ENCODE assay signal across 8 mouse cellular contexts in the genomic region with DNA sequence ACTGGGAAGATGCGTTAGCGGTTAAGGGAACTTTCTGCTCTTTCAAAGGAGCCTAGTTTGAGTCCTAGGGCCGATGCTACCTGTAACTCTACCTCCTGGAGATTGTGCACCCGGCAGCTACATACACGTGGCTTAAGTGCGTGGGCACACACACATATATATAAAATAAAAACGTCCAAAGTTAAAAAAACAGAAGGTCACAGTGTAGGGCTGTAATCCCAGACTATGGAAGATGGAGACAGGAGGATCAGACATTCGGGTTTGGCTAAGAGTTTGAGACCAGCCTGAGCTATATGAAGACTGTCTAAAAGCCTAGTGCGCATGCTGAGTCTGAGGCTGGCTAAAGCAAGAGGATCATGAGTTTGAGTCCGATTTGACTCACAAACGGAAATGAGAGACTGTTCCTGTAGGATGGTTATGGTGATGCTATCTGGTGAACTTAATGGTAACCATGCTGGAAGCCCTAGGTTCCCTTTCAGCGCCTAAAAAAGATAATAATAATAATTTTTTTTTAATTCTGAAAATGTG. TPM values are rescaled to one million over a fixed set of nuclear protein-coding genes. Genes with fewer than 3 reads are reported as not detected.
A peak's percentile ranks its signal among the peaks of the same experiment; 100 is the strongest.
DNase-seq lines count a peak whose midpoint lies in the region; ATAC-seq lines count a peak whose summit lies in the region.

No protein-coding gene starts in this region.

- no peak for ATAC-seq in heart, embryonic 14.5 days (ENCODE audit: insufficient number of reproducible peaks, insufficient read depth, low FRiP score, low read depth)
- no peak for ATAC-seq in hindbrain, embryonic 13.5 days (ENCODE audit: low FRiP score)
- ATAC-seq in midbrain, embryonic 13.5 days, result no peak

- H3K4me3 ChIP-seq in heart, embryonic 14.5 days (ENCODE audit: control insufficient read depth in 1 of 2, insufficient read depth in 1 of 2, low read depth in 1 of 2, low read length in 2 of 2), result peak overlapping the region; percentile 86 to 97
- H3K4me3 ChIP-seq in hindbrain, embryonic 13.5 days, result peak overlapping the region; percentile 93
- H3K4me3 ChIP-seq in midbrain, embryonic 13.5 days (replicated peaks), result peak overlapping the region; percentile 99

- DNase-seq in heart, postnatal 25 days (ENCODE audit: low spot score), result no peak
- peak; percentile 51 for DNase-seq in NIH3T3 (ENCODE audit: low read depth)
- DNase-seq in right cerebral cortex, postnatal 4 days, result no peak
- DNase-seq in layer of hippocampus, postnatal 25 days (ENCODE audit: extremely low spot score in 1 of 2, low spot score in 1 of 2), result no peak
- DNase-seq in kidney, postnatal 4 days, result no peak

- H3K36me3 ChIP-seq in heart, embryonic 14.5 days (ENCODE audit: control insufficient read depth, insufficient read depth, low read length), result peaks cover 30% of the 10 kb centered on the region
- H3K36me3 ChIP-seq in hindbrain, embryonic 13.5 days, result peaks cover 28% of the 10 kb centered on the region
- H3K36me3 ChIP-seq in midbrain, embryonic 13.5 days, result peaks cover 28% of the 10 kb centered on the region

- 12% methylated on average over 12 of the region's 12 CpGs for WGBS in heart, embryonic 14.5 days
- WGBS in hindbrain, embryonic 13.5 days, result 8% methylated on average over 12 of the region's 12 CpGs
- WGBS in midbrain, embryonic 13.5 days, result 14% methylated on average over 12 of the region's 12 CpGs

- H3K9ac ChIP-seq in heart, embryonic 14.5 days (ENCODE audit: low read length), result peak overlapping the region; percentile 80
- peak overlapping the region; percentile 63 for H3K9ac ChIP-seq in hindbrain, embryonic 13.5 days
- H3K9ac ChIP-seq in midbrain, embryonic 13.5 days (replicated peaks), result peak overlapping the region; percentile 47

- H3K27me3 ChIP-seq in heart, embryonic 14.5 days (ENCODE audit: control insufficient read depth, insufficient read depth, low read length), result no peaks in the 10 kb centered on the region
- no peaks in the 10 kb centered on the region for H3K27me3 ChIP-seq in hindbrain, embryonic 13.5 days
- no peaks in the 10 kb centered on the region for H3K27me3 ChIP-seq in midbrain, embryonic 13.5 days

- intact Hi-C loops in heart, postnatal 25 days (cut with DNase I), result loop anchor here (5.0 kb wide), 3 partner anchors 46 to 131 kb away; no protein-coding TSS in a partner anchor

- peaks cover 5 to 10% of the 10 kb centered on the region in 2 experiments; a peak in 3 of 4 replicates for H3K4me1 ChIP-seq in heart, embryonic 14.5 days (ENCODE audit: control insufficient read depth in 2 of 2, insufficient read depth in 2 of 2, low read length in 2 of 2)
- H3K4me1 ChIP-seq in hindbrain, embryonic 13.5 days (replicated peaks), result peaks cover 38% of the 10 kb centered on the region
- peaks cover 28% of the 10 kb centered on the region for H3K4me1 ChIP-seq in midbrain, embryonic 13.5 days (replicated peaks)

- no peaks in the 10 kb centered on the region for H3K9me3 ChIP-seq in heart, embryonic 14.5 days (ENCODE audit: control insufficient read depth, low read length)
- no peaks in the 10 kb centered on the region for H3K9me3 ChIP-seq in hindbrain, embryonic 13.5 days
- no peaks in the 10 kb centered on the region for H3K9me3 ChIP-seq in midbrain, embryonic 13.5 days

- peak overlapping the region; percentile 84 for H3K4me2 ChIP-seq in heart, embryonic 14.5 days (ENCODE audit: low read length)
- peak overlapping the region; percentile 59 for H3K4me2 ChIP-seq in hindbrain, embryonic 13.5 days
- peak overlapping the region; percentile 56 for H3K4me2 ChIP-seq in midbrain, embryonic 13.5 days (replicated peaks)

- H3K27ac ChIP-seq in heart, embryonic 14.5 days (replicated peaks in 1 of 2; ENCODE audit: control insufficient read depth in 1 of 2, insufficient read depth in 1 of 2, low read depth in 2 of 2, low read length in 2 of 2), result peak overlapping the region; percentile 89 to 97
- H3K27ac ChIP-seq in hindbrain, embryonic 13.5 days, result peak overlapping the region; percentile 90
- H3K27ac ChIP-seq in midbrain, embryonic 13.5 days, result peak overlapping the region; percentile 81

RNA-seq across cellular contexts. Expression of a gene that starts 0.7 kb away (rescaled TPM):
- polyA plus RNA-seq in heart, embryonic 14.5 days (2014; fragmentation: Nextera tagmentation; extraction: Ambion mirVana), result 30.5 and 32.2 TPM in 2 replicates
- 10 to 100 TPM; 12.2 to 13.5 TPM for total RNA-seq in heart, postnatal 25 days (2021)
- polyA plus RNA-seq in hindbrain, embryonic 13.5 days (2015; fragmentation: Nextera tagmentation; extraction: Ambion mirVana), result 24.9 and 27.0 TPM in 2 replicates
- 29.1 and 31.1 TPM in 2 replicates for polyA plus RNA-seq in midbrain, embryonic 13.5 days (2015; fragmentation: Nextera tagmentation; extraction: Ambion mirVana)
- 10 to 100 TPM; 13.0 to 17.4 TPM for total RNA-seq in layer of hippocampus, postnatal 25 days (2021)

RNA-seq across cellular contexts. Expression of a gene that starts 0.9 kb away (rescaled TPM):
- polyA plus RNA-seq in heart, embryonic 14.5 days (2014; fragmentation: Nextera tagmentation; extraction: Ambion mirVana), result 24.0 and 35.1 TPM in 2 replicates
- total RNA-seq in heart, postnatal 25 days (2021), result 10 to 100 TPM; 21.1 to 23.6 TPM
- 79.0 and 87.9 TPM in 2 replicates for polyA plus RNA-seq in hindbrain, embryonic 13.5 days (2015; fragmentation: Nextera tagmentation; extraction: Ambion mirVana)
- polyA plus RNA-seq in midbrain, embryonic 13.5 days (2015; fragmentation: Nextera tagmentation; extraction: Ambion mirVana), result 78.9 and 85.3 TPM in 2 replicates
- total RNA-seq in layer of hippocampus, postnatal 25 days (2021), result 10 to 100 TPM; 85.3 to 88.8 TPM

RNA-seq across cellular contexts. Expression of a gene that starts 6.8 kb away (rescaled TPM):
- 127 and 132 TPM in 2 replicates for polyA plus RNA-seq in heart, embryonic 14.5 days (2014; fragmentation: Nextera tagmentation; extraction: Ambion mirVana)
- 10 to 100 TPM; 22.6 to 23.2 TPM for total RNA-seq in heart, postnatal 25 days (2021)
- polyA plus RNA-seq in hindbrain, embryonic 13.5 days (2015; fragmentation: Nextera tagmentation; extraction: Ambion mirVana), result 225 and 228 TPM in 2 replicates
- polyA plus RNA-seq in midbrain, embryonic 13.5 days (2015; fragmentation: Nextera tagmentation; extraction: Ambion mirVana), result 279 and 280 TPM in 2 replicates
- total RNA-seq in layer of hippocampus, postnatal 25 days (2021), result 10 to 100 TPM; 67.4 to 75.4 TPM

RNA-seq across cellular contexts. Expression of a gene that starts 6.9 kb away (rescaled TPM):
- polyA plus RNA-seq in heart, embryonic 14.5 days (2014; fragmentation: Nextera tagmentation; extraction: Ambion mirVana), result 118 and 134 TPM in 2 replicates
- total RNA-seq in heart, postnatal 25 days (2021), result 10 to 100 TPM; 66.1 to 70.3 TPM
- polyA plus RNA-seq in hindbrain, embryonic 13.5 days (2015; fragmentation: Nextera tagmentation; extraction: Ambion mirVana), result 116 and 119 TPM in 2 replicates
- 127 and 130 TPM in 2 replicates for polyA plus RNA-seq in midbrain, embryonic 13.5 days (2015; fragmentation: Nextera tagmentation; extraction: Ambion mirVana)
- 10 to 100 TPM; 34.6 to 37.0 TPM for total RNA-seq in layer of hippocampus, postnatal 25 days (2021)

RNA-seq across cellular contexts. Expression of a gene that starts 12.8 kb away (rescaled TPM):
- not detected in 2 replicates for polyA plus RNA-seq in heart, embryonic 14.5 days (2014; fragmentation: Nextera tagmentation; extraction: Ambion mirVana)
- 10 to 100 TPM; 12.6 TPM for total RNA-seq in heart, postnatal 25 days (2021)
- not detected in 2 replicates for polyA plus RNA-seq in hindbrain, embryonic 13.5 days (2015; fragmentation: Nextera tagmentation; extraction: Ambion mirVana)
- polyA plus RNA-seq in midbrain, embryonic 13.5 days (2015; fragmentation: Nextera tagmentation; extraction: Ambion mirVana), result not detected in 2 replicates
- 10 to 100 TPM in 1 of 2 experiments, 1 to 10 TPM in 1; 8.9 to 14.9 TPM for total RNA-seq in layer of hippocampus, postnatal 25 days (2021)
